Mouse (Mus musculus) embryo, embryonic 9.5 days (tissue): Measurements from ENCODE around the gene Tmem102.

ENCODE experiments used
- DNase-seq: peaks from one replicate; pipeline ENCODE4 v3.0.0-alpha.2; 2017; ENCODE audit errors: extremely low spot score

Gene Tmem102

DNA sequence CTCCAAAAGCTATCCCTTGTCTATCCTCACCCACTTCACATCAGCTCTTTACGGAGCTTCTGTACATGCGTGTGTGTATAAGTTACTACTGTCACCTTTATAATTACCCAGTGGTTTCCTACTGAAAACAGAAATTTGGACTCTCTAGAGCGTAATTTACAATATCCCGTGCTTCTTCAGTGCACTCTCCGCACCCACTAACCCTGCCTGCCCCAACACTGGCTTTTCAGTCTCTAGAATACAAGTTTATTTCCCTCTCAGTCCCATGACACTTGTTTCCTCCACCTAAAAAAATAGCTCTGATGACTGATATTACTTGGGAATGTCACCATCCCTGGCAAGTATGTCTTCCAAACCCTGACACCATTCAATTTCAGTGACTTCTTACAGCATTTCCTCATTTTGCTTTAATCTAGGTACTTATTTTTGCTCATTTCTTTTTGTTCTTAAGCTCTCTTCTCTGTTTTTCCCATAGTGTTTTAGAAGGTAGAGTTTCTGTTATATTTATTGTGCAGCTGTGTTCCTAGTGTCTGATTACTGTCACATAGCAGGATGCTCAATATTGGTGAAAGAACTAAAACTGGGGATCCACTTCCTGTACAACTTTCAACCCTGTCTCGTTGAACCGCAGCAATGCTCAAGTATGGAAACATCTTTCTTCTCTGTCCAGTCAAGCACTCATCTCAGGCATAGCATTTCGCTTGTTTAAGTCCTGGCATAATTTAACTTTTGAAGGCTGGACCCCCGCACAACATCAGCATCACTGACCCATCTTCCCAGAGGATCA, 47.9 kb downstream of the Tmem102 start:
- DNase-seq, result no peak

- no peak for DNase-seq
These were observed 50.7 kb downstream of the Tmem102 start for GRCm38 (mm10) chr11:69754701-69755100.

- no peak for DNase-seq
These were observed 51.2 kb downstream of the Tmem102 start for GRCm38 (mm10) chr11:69754233-69754632.
